Mouse (Mus musculus) lung, postnatal 14 days (tissue): ENCODE measurements around the gene Zdhhc3.

Experiments used
- DNase-seq: peaks from one replicate; pipeline ENCODE4 v3.0.0; 2021

Gene Zdhhc3

GRCm38 (mm10) chr9:123113931-123114330 lies 926 bp upstream of the Zdhhc3 start:
- no peak for DNase-seq

GRCm38 (mm10) chr9:123111751-123112221 lies 1.2 kb downstream of the Zdhhc3 start:
- DNase-seq, result no peak

GRCm38 (mm10) chr9:123109188-123109587 lies 3.8 kb downstream of the Zdhhc3 start:
- DNase-seq, result no peak

GRCm38 (mm10) chr9:123107186-123107585 lies 5.8 kb downstream of the Zdhhc3 start:
- no peak for DNase-seq

GRCm38 (mm10) chr9:123104362-123104761 lies 8.6 kb downstream of the Zdhhc3 start:
- DNase-seq, result no peak

- no peak for DNase-seq
These were observed 9.6 kb downstream of the Zdhhc3 start for GRCm38 (mm10) chr9:123103425-123103824.

GRCm38 (mm10) chr9:123099631-123100455 lies 13.2 kb downstream of the Zdhhc3 start:
- DNase-seq, result no peak

GRCm38 (mm10) chr9:123090844-123091243 lies 22.2 kb downstream of the Zdhhc3 start:
- no peak for DNase-seq

GRCm38 (mm10) chr9:123087558-123087957 lies 25.4 kb downstream of the Zdhhc3 start:
- DNase-seq, result no peak

GRCm38 (mm10) chr9:123085373-123085772 lies 27.6 kb downstream of the Zdhhc3 start:
- DNase-seq, result peak; percentile 38

GRCm38 (mm10) chr9:123080796-123081195 lies 32.2 kb downstream of the Zdhhc3 start:
- DNase-seq, result no peak

GRCm38 (mm10) chr9:123080355-123080754 lies 32.6 kb downstream of the Zdhhc3 start:
- no peak for DNase-seq

- DNase-seq, result no peak
These were observed 33.9 kb downstream of the Zdhhc3 start for GRCm38 (mm10) chr9:123079149-123079548.

- no peak for DNase-seq
These were observed 52.8 kb downstream of the Zdhhc3 start for GRCm38 (mm10) chr9:123060172-123060571.

- no peak for DNase-seq
These were observed 54.2 kb downstream of the Zdhhc3 start for GRCm38 (mm10) chr9:123058724-123059292.

- DNase-seq, result no peak
These were observed 65.3 kb downstream of the Zdhhc3 start for GRCm38 (mm10) chr9:123047665-123048064.

- DNase-seq, result no peak
These were observed 78.6 kb downstream of the Zdhhc3 start, which contains the start of gene Tgm4 for GRCm38 (mm10) chr9:123034426-123034825. Gene Tgm4, plus strand, starts transcription at chr9:123034726.

- DNase-seq, result no peak
These were observed 81.3 kb downstream of the Zdhhc3 start for GRCm38 (mm10) chr9:123031496-123032246.

GRCm38 (mm10) chr9:123024201-123024600 lies 88.8 kb downstream of the Zdhhc3 start:
- DNase-seq, result no peak

- no peak for DNase-seq
These were observed 91.2 kb downstream of the Zdhhc3 start for GRCm38 (mm10) chr9:123021636-123022379.

- peak; percentile 82 for DNase-seq
These were observed 91.9 kb downstream of the Zdhhc3 start, which contains the start of gene Tmem42 for GRCm38 (mm10) chr9:123020995-123021631. Gene Tmem42, plus strand, starts transcription at chr9:123021326.
